Mouse (Mus musculus) cortical plate, adult 2 months (tissue): Measurements from ENCODE around the gene Fgd4.

ENCODE experiments used
- CTCF ChIP-seq: fragments of 200-500 bp; IDR thresholded peaks from 2 replicates; pipeline ENCODE4 v1.5.1; 2011; ENCODE audit warnings: mild to moderate bottlenecking, control low read depth, low read length; ENCODE audit not compliant: insufficient read depth; ENCODE audit errors: extremely low read depth
- POLR2A ChIP-seq: fragments of 200-500 bp; IDR thresholded peaks from 2 replicates; pipeline ENCODE4 v1.6.1; 2011; ENCODE audit warnings: mild to moderate bottlenecking, low read length, control low read depth; ENCODE audit not compliant: insufficient read depth; ENCODE audit errors: extremely low read depth

GRCm38 (mm10) chr16:16546657-16547056, 53.7 kb downstream of the Fgd4 start:
- no peak for TF ChIP-seq CTCF
- TF ChIP-seq POLR2A, result no peak
